Mouse (Mus musculus): Measurements from ENCODE around the gene Pcgf3.
"Not testable (repeated sequence)": the region's sequence is repeated elsewhere in the genome, so short reads cannot be mapped to it uniquely, and the experiment has no call there.

Pcgf3 gene

GRCm38 (mm10) chr5:108473737-108474136 is 12.7 kb downstream of the Pcgf3 start:
- DNase-seq, result no peak

- DNase-seq, result no peak
Measured at GRCm38 (mm10) chr5:108475977-108476376, 14.9 kb downstream of the Pcgf3 start.

GRCm38 (mm10) chr5:108483006-108483405 is 22.0 kb downstream of the Pcgf3 start:
- DNase-seq, result no peak

GRCm38 (mm10) chr5:108485239-108485638 is 24.2 kb downstream of the Pcgf3 start:
- DNase-seq, result peak; percentile 64

GRCm38 (mm10) chr5:108486148-108486547 is 25.1 kb downstream of the Pcgf3 start:
- DNase-seq, result not testable (repeated sequence)

- no peak for DNase-seq
Measured at GRCm38 (mm10) chr5:108501573-108501972, 40.5 kb downstream of the Pcgf3 start.

GRCm38 (mm10) chr5:108502286-108502685 is 41.3 kb downstream of the Pcgf3 start:
- no peak for DNase-seq

GRCm38 (mm10) chr5:108515581-108516361 is 54.7 kb downstream of the Pcgf3 start:
- DNase-seq, result peak; percentile 85

GRCm38 (mm10) chr5:108516655-108517054 is 55.6 kb downstream of the Pcgf3 start:
- peak; percentile 42 for DNase-seq

GRCm38 (mm10) chr5:108518106-108518885 is 57.3 kb downstream of the Pcgf3 start:
- peak; percentile 82 for DNase-seq

GRCm38 (mm10) chr5:108518951-108519350 is 57.9 kb downstream of the Pcgf3 start:
- DNase-seq, result peak; percentile 17

GRCm38 (mm10) chr5:108520153-108520552 is 59.1 kb downstream of the Pcgf3 start:
- no peak for DNase-seq

GRCm38 (mm10) chr5:108521016-108521415 is 60.0 kb downstream of the Pcgf3 start:
- peak; percentile 30 for DNase-seq

GRCm38 (mm10) chr5:108521896-108522295 is 60.9 kb downstream of the Pcgf3 start:
- DNase-seq, result no peak

GRCm38 (mm10) chr5:108522597-108522996 is 61.6 kb downstream of the Pcgf3 start:
- no peak for DNase-seq

- no peak for DNase-seq
Measured at GRCm38 (mm10) chr5:108534188-108534587, 73.2 kb downstream of the Pcgf3 start.

GRCm38 (mm10) chr5:108543516-108544291 is 82.7 kb downstream of the Pcgf3 start:
- DNase-seq, result peak; percentile 53

- peak; percentile 58 for DNase-seq
Measured at GRCm38 (mm10) chr5:108547636-108548035, 86.6 kb downstream of the Pcgf3 start.

- DNase-seq, result peak; percentile 54
Measured at GRCm38 (mm10) chr5:108549137-108549488, 88.1 kb downstream of the Pcgf3 start.

- peak; percentile 84 for DNase-seq
Measured at GRCm38 (mm10) chr5:108549489-108550206, 88.6 kb downstream of the Pcgf3 start, which contains the start of gene Cplx1. TSS of gene Cplx1 (minus strand) at chr5:108550024.

- no peak for DNase-seq
Measured at GRCm38 (mm10) chr5:108550207-108550594, 89.2 kb downstream of the Pcgf3 start.

- no peak for DNase-seq
Measured at GRCm38 (mm10) chr5:108554041-108554440, 93.0 kb downstream of the Pcgf3 start.
